Mouse (Mus musculus) heart, embryonic 10.5 days (tissue): Measurements from ENCODE around the gene Nkain2. TPM values are rescaled to one million over a fixed set of nuclear protein-coding genes. Genes with fewer than 3 reads are reported as not detected.

ENCODE experiments used
- DNase-seq: peaks from one replicate; pipeline ENCODE4 v3.0.0-alpha.2; 2017; ENCODE audit warnings: low spot score
- H3K27ac ChIP-seq: fragments of 300-500 bp; sonication (generic); 2 replicates; pipeline ENCODE4 v1.5.1; 2016; ENCODE audit warnings: mild to moderate bottlenecking
- H3K27me3 ChIP-seq: fragments of 300-500 bp; sonication (generic); 2 replicates; pipeline ENCODE4 v1.6.1; 2016; ENCODE audit warnings: mild to moderate bottlenecking; ENCODE audit not compliant: poor library complexity, insufficient read depth, severe bottlenecking
- H3K36me3 ChIP-seq: fragments of 300-500 bp; sonication (generic); 2 replicates; pipeline ENCODE4 v1.6.1; 2016; ENCODE audit warnings: mild to moderate bottlenecking, moderate library complexity
- H3K4me1 ChIP-seq: fragments of 300-500 bp; sonication (generic); 2 replicates; pipeline ENCODE4 v1.6.1; 2016; ENCODE audit warnings: mild to moderate bottlenecking
- H3K4me3 ChIP-seq: fragments of 300-500 bp; sonication (generic); 2 replicates; pipeline ENCODE4 v1.5.1; 2016; ENCODE audit warnings: mild to moderate bottlenecking, moderate library complexity
- H3K9me3 ChIP-seq: fragments of 300-500 bp; sonication (generic); 2 replicates; pipeline ENCODE4 v1.6.1; 2016; ENCODE audit warnings: mild to moderate bottlenecking, moderate library complexity
- WGBS: fragments of 180-500 bp; shearing (Covaris S2); methylation state at CpG from one replicate; pipeline ENCODE4 v1.1.7; 2016; 5-methylcytosine and 5-hydroxymethylcytosine counted together
- polyA plus RNA-seq: library from polyadenylated mRNA; unstranded; fragments of >200 nt; fragmentation: Nextera tagmentation; extraction: Ambion mirVana; gene quantifications from 2 replicates; pipeline ENCODE4 v1.2.1, GENCODE M21; 2016

Gene Nkain2
- 0.38 and 0.46 TPM in 2 replicates for polyA plus RNA-seq

DNA sequence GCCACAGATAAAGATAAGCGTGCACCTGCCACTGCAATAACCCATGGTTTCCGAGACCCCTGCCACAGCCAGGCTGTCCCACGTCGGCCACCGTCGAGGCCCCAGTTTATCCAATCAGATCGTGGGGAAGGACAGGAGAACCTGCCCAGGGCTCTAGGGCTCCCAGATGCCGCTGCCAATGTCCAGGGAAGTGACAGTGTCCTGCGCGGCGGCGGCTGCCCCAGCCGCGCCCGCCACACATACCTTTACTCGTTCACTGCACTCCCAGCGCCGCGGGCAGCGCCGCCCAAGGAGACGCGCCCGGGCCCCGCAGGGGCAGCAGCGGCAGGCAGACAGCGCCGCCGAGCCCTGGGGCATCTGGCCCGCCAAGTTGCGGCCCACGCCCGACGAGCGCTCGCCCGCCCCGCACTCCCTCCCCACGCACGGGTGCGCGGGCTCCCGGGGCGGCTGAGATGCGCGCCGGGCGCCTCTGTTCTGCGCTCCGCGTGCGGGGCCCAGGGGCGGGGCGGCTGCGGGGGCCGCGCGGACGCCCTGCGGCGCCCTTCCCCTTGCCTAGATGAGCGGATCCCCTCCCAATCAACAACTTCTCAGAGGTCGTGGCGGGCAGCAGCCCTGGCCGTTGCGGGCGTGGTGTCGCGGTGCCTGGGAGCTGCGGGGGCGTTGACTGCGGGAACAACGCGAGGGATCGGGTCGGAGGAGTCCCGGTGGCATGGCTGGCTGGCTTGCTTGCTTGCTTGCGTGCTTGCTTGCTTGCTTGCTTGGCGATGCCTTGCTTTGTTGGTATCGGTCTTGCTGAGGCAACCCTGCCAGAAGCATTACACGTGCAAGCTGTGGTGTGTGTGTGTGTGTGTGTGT is at the start of gene Nkain2:
Nkain2 (minus strand) TSS at position 811 of the 855 bp plus-strand sequence.
- Histone ChIP-seq H3K4me3 (peak within 1 kb of the TSS; percentile 84), H3K4me1 (no peaks in the 10 kb centered on the region; the same call in 1 of the 2 replicates), H3K27me3 (peaks cover 6% of the 10 kb centered on the region; the same call in 1 of the 2 replicates), H3K27ac (peak within 1 kb of the TSS; percentile 86), H3K9me3 (no peaks in the 10 kb centered on the region), H3K36me3 (no peaks in the 10 kb centered on the region)
- peak; percentile 79 for DNase-seq
- under 1% methylated on average over 81 of the region's 81 CpGs for WGBS

DNA sequence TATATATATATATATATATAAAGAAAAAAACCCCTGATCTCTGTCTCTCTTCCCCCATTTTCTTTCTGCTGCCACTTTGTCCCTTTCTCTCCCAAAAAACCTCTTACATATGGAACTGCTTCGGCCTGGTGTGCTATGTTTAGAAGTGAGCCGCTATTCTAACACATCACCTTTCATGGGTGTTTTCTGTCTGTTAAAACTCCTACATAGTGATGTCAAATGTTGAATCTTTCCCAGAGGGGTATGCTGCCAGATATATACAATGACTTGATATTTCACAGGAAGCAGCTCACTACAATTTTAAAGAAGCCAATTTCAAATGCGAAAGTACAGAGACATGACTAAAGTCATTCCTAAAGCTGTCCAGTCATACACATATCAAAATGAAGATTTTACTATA is 49.6 kb upstream of the Nkain2 start:
- DNase-seq = no peak
- WGBS = 94% methylated on average over 3 of the region's 3 CpGs

DNA sequence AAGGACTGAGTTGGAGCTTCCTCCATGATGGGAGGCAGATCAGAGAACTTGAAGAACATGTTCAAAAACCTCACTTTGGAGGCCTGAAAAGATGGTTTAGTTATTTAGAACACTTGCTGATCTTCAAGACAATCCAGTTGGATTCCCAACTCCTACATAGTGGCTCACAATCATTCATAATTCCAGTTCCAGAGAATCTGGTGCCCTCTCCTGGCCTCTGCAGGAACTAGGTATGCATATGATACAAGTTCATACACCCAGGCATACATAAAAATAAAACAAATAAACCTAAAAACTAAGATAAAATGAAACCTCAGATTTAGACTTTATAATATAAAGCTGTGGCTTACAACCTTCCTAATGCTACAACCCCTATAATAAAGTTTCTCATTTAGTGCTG is 4.8 kb upstream of the Nkain2 start:
- H3K27ac ChIP-seq = no peak overlapping the region
- no peak overlapping the region for H3K4me3 ChIP-seq
- H3K9me3 ChIP-seq = no peaks in the 10 kb centered on the region
- no peak for DNase-seq
- H3K4me1 ChIP-seq = no peaks in the 10 kb centered on the region
- H3K36me3 ChIP-seq = no peaks in the 10 kb centered on the region
- no peaks in the 10 kb centered on the region for H3K27me3 ChIP-seq

More for the DNA sequence above, 49.6 kb upstream of the Nkain2 start:
- H3K4me3 ChIP-seq = no peak overlapping the region
- H3K27me3 ChIP-seq = no peaks in the 10 kb centered on the region
- H3K27ac ChIP-seq = no peak overlapping the region
- H3K9me3 ChIP-seq = no peaks in the 10 kb centered on the region
- no peaks in the 10 kb centered on the region for H3K4me1 ChIP-seq
- no peaks in the 10 kb centered on the region for H3K36me3 ChIP-seq

DNA sequence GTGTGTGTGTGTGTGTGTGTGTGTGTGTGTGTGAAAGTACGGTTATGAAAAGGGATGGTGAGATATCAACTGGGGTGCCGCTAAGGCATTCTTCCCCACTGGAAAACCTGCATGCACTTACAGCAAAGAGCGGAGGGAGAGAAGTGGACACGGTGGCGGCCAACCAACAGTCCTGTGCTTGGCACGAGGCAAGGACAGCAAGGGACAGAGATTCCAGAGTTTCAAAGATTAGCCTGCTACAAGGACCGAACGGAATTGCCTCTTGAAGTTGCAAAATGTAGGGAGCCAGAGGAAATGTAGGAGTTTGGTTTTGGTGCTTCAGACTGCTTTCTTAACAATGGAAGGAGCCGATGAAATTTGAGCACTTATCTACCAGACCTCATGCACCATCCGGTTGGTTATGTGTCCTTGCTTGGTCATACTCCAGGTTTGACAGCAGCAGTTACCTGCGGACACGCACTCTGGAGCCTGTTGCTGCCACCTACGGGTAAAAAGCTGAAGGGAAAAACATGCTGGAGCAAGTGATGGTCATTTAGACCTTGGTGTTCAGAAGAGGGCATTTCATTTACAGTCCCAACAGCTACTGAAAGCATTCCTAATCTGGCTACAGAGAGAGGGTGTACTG is 357 bp upstream of the Nkain2 start:
- Histone ChIP-seq H3K9me3 (no peaks in the 10 kb centered on the region), H3K27me3 (peaks cover 6% of the 10 kb centered on the region; the same call in 1 of the 2 replicates), H3K4me1 (no peaks in the 10 kb centered on the region; the same call in 1 of the 2 replicates), H3K4me3 (peak overlapping the region; percentile 84), H3K27ac (peak overlapping the region; percentile 86; the same call in 1 of the 2 replicates), H3K36me3 (no peaks in the 10 kb centered on the region)
- DNase-seq = peak; percentile 78
- WGBS = 2% methylated on average over 13 of the region's 13 CpGs

DNA sequence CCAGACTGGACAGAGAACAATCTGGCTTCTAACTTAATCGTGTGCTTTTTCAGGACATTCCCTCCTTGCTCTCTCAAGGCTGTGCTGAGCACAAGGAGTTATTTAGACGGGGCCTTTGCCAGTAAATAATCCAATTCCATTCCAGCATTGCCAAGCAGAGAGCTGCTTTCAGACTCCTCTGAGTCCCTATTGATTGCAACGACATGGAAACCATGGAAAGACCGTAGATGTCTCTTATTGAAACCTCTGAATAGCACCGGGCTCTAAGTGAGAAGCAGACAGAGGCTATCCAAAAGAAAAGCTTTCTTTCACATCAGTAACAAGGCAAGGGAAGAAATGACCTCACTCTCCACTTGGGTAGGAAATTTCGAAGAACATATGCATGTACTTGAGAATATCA is 8.3 kb downstream of the Nkain2 start:
- Histone ChIP-seq H3K4me1 (no peaks in the 10 kb centered on the region), H3K4me3 (no peak overlapping the region), H3K36me3 (no peaks in the 10 kb centered on the region), H3K9me3 (no peaks in the 10 kb centered on the region), H3K27me3 (no peaks in the 10 kb centered on the region), H3K27ac (no peak overlapping the region)
- no peak for DNase-seq
- WGBS = 75% methylated on average over 6 of the region's 6 CpGs

DNA sequence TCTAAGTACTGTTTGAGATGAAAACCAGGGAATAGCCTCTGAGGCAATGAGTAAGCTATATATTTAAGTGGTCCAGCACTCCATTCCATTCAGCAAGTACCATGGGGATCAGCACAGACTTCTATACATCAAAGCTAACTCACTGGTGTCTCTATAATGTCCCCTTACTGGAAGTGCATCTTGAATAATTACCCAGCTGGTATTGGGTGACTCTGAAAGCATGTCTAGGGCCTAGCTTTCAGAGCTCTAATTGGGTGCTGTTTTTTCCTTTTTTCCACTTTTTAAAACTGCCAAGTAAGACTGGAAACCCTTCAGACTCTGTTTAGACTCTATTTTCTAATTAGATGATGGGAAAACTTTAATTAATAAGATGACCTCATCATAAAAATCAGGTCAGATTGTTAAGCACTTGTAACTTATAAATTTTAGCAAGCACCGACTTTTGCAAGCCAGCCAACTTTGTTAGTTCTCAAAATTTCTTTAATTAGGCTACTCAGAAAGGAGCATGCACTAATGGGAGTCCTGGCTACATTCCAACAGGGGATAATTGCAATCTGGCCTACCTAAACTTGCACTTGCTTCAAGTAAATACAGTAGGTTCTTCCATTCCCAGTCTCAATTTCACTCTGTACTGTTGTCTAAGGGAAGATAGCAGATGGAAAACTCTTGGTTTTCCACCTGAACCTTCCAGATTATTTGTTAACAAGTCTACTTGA is 19.4 kb downstream of the Nkain2 start:
- Histone ChIP-seq H3K36me3 (no peaks in the 10 kb centered on the region), H3K27ac (no peak overlapping the region), H3K27me3 (no peaks in the 10 kb centered on the region), H3K9me3 (no peaks in the 10 kb centered on the region), H3K4me1 (no peaks in the 10 kb centered on the region), H3K4me3 (no peak overlapping the region)
- no peak for DNase-seq
- WGBS = 80% methylated on average over 1 of the region's 1 CpGs

DNA sequence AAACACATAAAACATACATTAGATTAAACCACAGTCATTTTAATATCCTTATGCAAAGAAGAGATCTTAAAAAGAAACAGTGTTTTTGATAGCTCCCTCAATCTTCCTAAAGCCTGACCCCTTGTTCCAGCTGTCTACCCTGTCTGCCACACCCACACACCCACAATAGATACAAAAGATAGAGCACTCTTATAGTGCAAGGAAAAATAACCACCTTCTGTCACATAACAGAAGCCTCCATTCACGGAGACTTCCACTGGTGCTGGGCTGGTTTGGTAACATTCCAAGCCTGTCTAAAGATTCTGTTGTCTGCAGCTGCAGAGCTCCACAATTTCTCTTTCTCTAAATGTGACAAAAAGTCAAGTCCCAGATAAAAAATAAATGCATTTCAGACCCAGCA is 20.7 kb downstream of the Nkain2 start:
- no peaks in the 10 kb centered on the region for H3K9me3 ChIP-seq
- no peaks in the 10 kb centered on the region for H3K36me3 ChIP-seq
- no peak for DNase-seq
- no peak overlapping the region for H3K4me3 ChIP-seq
- no peaks in the 10 kb centered on the region for H3K4me1 ChIP-seq
- H3K27ac ChIP-seq = no peak overlapping the region
- no peaks in the 10 kb centered on the region for H3K27me3 ChIP-seq
- 45% methylated on average over 1 of the region's 1 CpGs for WGBS

DNA sequence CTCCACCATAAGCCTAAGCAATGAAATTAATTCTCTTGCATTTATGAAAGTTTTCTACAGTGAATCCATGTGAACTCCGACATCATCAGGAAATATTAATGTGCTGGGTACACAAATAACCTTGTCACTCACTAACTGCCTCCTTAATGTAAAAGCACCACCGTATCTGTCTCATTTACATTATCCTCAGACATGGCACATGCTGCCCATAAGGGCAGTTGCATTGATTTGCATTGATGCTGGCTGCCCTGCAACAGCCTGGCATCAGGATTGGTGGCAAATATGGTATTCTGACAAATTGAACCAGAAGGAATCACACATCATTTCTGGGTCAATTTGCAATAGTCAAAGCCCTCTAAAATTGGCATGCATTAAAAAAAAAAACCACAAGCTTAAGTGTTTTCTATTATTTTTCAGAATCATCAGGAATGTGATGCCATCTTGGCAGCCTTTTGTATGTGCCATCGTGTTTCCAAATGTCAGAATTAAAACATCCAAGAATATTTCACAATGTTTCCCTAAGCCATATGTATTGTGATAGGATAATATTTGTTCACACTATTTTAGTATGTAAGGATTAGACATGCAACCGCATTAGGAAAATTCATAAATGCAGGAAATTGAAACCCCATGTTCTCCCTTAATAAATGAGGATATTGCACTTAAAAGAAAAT is 74.9 kb downstream of the Nkain2 start:
- Histone ChIP-seq H3K36me3 (no peaks in the 10 kb centered on the region), H3K27me3 (no peaks in the 10 kb centered on the region), H3K27ac (no peak overlapping the region), H3K9me3 (no peaks in the 10 kb centered on the region), H3K4me1 (no peaks in the 10 kb centered on the region), H3K4me3 (no peak overlapping the region)
- WGBS = 79% methylated on average over 4 of the region's 4 CpGs
- DNase-seq = no peak

DNA sequence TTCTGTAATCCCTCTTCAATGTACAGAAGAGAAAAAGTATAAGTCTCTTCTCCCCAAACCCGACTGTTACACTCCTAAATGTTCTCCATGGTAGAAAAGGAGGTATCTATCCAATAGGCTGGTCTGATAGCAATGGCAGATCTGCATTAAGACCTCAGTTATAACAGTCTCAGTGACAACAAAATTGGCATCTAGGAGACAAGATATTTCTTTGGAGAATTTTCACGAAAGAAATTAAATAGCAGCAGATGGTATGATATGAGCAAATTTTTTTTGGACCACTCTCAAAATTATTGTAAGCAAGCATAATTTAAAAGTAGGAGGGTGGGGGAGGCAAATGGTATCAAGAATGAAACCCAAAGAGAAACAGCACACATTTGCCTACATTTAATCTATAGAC is 94.0 kb downstream of the Nkain2 start:
- Histone ChIP-seq H3K9me3 (no peaks in the 10 kb centered on the region), H3K4me3 (no peak overlapping the region), H3K4me1 (no peaks in the 10 kb centered on the region), H3K36me3 (no peaks in the 10 kb centered on the region), H3K27ac (no peak overlapping the region), H3K27me3 (no peaks in the 10 kb centered on the region)
- no peak for DNase-seq
- WGBS = 66% methylated on average over 2 of the region's 2 CpGs

DNA sequence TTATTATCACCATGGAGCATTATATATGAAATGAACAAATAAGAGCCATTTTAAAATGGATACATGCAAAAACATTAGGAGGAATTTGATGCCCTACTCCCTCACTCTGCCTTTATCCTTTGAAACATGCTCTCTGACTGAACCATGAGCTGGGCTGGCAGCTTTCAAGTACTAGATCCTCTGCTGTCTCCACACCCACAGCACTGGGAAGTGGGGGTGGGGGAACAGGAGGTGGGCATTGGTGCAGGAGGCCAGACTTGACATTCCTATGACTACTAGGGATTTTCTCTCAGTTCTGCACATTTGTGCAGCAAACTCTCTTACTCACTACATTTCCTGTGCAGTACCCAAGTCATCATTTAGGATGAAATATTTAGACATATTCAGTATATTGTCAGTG is 99.7 kb downstream of the Nkain2 start:
- H3K4me1 ChIP-seq = no peaks in the 10 kb centered on the region

DNA sequence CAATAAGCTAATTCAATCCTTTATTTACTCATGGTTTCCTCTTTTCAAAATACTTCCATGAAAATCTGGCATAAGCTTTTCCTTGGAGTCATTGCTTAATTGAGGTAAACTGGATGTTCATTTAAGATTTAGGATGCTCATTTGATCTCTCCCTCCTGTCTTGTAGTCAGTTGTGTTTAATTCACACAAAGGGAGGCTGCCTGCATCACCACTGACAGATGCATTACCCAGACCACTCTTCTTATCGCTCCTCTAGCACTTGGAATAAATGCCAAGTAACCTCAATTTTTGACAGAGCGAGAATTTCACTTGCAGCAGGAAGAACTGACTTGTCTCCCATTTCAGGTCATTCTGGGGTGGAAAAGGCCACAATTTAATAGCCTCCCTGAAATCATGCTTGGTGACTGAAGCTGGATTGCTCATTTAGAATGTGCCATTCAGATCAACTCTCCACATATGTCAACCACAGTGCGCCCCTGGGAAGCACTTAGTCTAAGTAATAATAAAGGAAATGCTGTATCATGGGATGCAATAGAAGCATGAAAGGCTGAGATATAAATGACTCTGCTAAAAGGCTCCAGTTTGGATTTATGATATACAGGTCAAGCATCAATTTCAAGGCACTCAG is 107.4 kb downstream of the Nkain2 start:
- H3K27ac ChIP-seq = no peak overlapping the region
- 67% methylated on average over 3 of the region's 3 CpGs for WGBS

More for the DNA sequence above, 99.7 kb downstream of the Nkain2 start:
- Histone ChIP-seq H3K36me3 (no peaks in the 10 kb centered on the region), H3K4me3 (no peak overlapping the region), H3K27ac (no peak overlapping the region), H3K9me3 (no peaks in the 10 kb centered on the region), H3K27me3 (no peaks in the 10 kb centered on the region)
- no peak for DNase-seq

DNA sequence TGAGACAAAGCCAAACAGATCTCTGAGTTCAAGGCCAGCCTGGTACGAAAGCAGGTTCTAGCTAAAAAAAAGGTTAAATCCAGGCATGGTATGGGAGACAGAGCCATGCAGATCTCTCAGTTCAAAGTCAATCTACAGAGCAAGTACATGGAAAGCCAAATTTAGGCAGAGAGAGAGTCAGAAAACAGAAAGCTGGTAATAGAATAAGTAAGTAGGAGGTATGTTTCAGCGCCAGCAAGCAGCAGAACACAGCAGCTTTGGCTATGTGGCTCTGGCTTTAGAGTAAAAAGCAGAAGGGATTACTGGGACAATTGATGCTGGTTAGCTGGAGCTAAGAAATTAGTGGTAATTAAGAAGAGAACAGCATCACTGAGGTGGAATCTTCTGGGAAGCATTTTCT is 151.3 kb downstream of the Nkain2 start:
- Histone ChIP-seq H3K4me1 (no peaks in the 10 kb centered on the region), H3K36me3 (no peaks in the 10 kb centered on the region), H3K27ac (no peak overlapping the region), H3K27me3 (no peaks in the 10 kb centered on the region), H3K4me3 (no peak overlapping the region), H3K9me3 (no peaks in the 10 kb centered on the region)
- DNase-seq = no peak
- WGBS = 75% methylated on average over 2 of the region's 2 CpGs

More for the DNA sequence above, 107.4 kb downstream of the Nkain2 start:
- no peak overlapping the region for H3K4me3 ChIP-seq
- no peak for DNase-seq
- no peaks in the 10 kb centered on the region for H3K9me3 ChIP-seq
- no peaks in the 10 kb centered on the region for H3K36me3 ChIP-seq
- no peaks in the 10 kb centered on the region for H3K27me3 ChIP-seq
- H3K4me1 ChIP-seq = no peaks in the 10 kb centered on the region
